Mouse (Mus musculus): ENCODE measurements around the gene Trmt61a.

Gene Trmt61a

DNA sequence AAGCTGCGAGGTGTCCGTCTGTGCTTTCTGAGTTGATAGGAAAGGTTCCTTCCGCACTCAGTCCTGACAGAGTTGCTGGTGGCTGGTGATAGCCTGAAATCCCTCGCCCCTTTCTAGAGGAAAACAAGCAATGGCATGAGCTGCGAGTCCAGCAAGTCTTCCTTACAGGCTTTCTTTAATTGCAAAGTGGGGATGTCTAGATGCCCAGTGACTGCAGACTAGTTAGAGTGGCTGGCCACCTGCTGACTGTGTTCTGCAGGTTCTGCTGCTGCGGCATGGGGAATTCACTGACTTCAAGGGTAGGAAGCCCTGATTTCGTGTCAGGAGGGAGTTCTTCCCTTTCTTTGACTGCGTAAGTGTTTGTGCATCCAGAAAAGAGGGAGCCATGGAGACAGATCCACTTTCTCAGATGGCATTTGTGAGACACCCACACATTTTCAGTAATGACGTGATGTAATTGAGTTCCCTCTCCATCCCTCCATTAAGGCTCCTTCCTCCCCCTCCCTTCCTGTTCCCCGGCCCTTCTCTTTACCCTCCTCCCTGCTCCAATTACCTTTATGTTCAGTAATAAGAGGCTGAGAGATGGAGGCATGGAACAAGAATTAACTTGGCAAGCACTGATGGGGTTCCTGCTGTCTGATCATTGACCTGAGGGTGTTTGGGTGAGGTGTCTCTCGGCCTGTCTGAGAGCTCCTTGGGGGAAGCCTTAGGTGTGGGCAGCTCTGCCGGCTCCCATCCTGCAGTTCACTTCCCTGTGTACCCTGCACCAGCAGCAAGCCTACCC, 47.6 kb downstream of the Trmt61a start:
- no peak for DNase-seq (ENCODE audit: low read depth in 1 of 2, low spot score in 2 of 2)

DNA sequence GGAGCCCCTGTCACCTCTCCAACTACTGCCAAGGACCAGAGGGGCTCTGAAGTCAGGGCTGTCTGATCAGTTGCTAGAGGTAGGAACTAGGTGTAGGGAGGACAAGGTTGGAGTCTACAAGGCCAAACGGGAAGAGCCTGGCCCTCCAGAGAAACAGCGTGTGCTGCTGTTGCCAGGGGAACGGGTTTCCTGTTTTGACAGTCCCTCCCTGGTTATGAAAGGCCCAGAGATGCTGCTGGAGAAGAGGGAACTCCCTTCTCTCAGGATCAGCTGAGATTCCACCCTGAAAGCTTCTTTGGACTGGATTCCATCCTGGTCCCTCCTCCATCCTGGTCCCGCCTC, 48.2 kb downstream of the Trmt61a start:
- DNase-seq (ENCODE audit: low read depth in 1 of 2, low spot score in 2 of 2): peak; percentile 33 to 37

DNA sequence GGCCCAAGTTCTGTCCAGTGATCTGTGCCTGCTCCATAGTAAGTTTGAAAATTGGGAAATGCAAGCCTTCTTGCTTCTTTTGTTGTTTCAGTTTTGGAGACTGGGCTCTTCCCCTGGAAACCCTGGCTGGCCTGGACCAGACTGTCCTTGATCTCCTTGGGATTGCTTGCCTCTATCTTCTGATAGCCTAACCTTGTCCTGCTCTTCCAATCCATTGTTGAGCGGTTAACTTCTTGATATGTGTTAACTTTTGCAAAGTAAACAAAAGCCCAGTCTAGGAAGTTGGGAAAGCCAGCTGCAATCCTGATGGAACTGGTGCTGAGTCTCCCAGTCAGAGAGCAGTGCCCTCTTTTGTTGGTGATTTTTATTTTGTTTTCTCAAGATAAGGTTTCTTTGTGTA, 50.1 kb downstream of the Trmt61a start:
- no peak for DNase-seq (ENCODE audit: low read depth in 1 of 2, low spot score in 2 of 2)

DNA sequence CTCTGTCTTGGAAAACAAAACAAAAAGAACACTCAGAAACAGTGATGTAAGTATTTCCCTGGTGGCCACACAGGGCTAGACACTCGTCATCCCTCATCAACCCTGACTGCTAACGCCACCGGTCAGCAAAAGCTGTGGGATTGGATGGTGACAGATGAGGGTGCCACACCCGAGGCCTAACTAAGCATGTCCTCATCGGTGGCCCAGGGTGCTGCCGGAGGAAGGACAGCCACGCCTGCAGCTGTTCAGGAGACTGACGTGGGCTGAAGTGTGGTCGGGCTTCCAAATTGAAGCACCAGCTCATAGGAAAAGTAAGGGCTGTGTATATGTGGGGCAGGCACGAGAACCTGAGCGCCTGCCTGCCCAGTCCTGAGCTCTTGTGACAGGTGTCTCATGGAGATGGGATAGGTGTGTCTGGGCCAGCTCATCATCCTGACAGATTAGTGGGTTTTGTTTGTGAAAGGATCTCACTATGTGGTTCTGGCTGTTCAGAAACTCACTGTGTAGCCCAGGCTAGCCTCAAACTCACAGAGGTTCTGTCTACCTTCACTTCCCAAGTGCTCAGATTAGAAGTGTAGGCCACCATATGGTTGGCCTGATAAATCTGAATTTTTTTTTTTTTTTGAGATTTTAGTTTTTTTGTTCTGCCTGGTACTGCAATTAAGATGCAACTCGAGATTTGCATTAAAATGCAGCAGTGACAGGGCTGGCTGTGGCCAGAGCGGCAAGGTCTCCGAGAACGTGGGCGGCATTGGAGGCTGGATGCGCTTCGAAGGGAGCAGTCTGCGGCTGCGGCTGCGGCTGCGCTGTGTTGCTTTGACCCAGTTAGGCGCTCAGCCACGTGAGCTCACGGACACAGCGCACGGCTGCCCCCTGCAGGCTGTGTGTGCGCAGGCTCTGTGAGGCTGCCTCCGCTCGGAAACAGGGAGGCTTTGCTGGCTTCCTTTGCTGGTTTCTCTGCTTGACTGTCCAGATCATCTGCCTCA, 54.2 kb downstream of the Trmt61a start:
- peak; percentile 42 to 69 for DNase-seq (ENCODE audit: low read depth in 1 of 2, low spot score in 2 of 2)

DNA sequence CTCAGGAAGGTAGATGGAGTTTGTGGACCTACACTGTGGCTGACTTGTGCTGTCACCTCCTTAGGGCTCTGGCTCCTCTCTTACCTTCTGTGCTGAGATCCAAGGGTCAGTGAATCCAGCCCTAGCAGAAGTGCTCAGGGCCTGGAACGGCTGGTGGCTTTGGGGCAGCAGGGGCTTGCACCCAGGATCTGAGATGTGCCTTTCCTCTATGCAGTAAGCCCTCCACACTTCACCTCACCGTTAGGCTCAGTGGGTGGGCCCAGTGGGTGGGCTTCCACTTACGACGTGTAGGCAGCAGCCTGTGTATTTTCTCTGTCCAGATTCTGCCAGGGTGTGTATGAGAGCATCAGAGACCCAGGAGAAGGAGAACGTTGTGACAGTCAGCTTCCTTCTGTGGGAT, 55.0 kb downstream of the Trmt61a start:
- DNase-seq (ENCODE audit: low read depth in 1 of 2, low spot score in 2 of 2): no peak

All from monocyte, adult 2 months (primary cell).